Mouse (Mus musculus): ENCODE results near the gene Erp27. TPM values are rescaled to one million over a fixed set of nuclear protein-coding genes. Genes with fewer than 3 reads are reported as not detected.

Erp27 gene
- total and polyA plus RNA-seq, 3 experiments, result 0.39 TPM; not detected in 2

DNA sequence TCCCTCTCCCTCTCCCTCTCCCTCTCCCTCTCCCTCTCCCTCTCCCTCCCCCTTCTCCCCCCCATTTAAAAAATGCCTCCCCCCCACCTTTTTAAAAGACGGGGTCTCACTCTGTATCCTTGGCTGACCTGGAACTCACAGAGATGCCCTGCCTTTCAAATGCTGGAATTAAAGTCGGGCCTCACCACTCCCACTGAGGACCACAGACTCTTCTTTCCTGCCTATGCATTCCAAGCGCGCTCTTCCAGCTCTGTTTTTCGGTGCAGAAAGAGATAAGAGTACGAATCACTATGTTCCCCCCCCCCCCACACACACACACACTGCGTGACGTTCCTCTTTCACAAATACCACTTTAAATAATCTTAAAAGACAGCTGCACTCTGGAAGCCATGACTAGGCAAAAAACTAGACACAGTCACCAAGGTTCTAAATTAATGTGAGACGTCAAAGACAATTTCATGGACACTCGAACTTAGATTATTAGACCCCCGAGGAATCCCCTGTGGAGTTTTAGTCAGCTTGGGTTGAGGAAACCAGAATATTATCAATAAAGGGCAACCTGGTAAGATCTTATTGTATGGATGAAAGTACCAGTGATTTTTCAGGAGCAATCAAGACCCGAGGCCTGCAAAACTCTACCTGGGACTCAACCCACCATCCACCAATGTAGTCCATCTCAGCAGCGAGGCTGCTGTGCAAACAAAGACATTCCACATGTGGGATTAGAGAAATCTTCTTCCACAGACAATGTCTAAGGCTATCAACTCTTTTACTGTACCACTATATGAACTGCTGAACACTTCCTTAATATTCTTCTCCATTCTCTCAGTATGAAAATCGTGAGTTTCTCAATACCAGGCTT is 17.6 kb upstream of the Erp27 start:
- Histone ChIP-seq H3K9ac (ENCODE audit: control insufficient read depth, low read depth, low read length, poor library complexity, severe bottlenecking) (peak overlapping the region; percentile 86), H3K27ac (ENCODE audit: control insufficient read depth, low read depth, low read length) (peak overlapping the region; percentile 99), H3K9me3 (replicated peaks; ENCODE audit: insufficient read depth, low read length) (no peaks in the 10 kb centered on the region), H3K27me3 (ENCODE audit: control insufficient read depth in 1 of 2, insufficient read depth in 2 of 2, low read length in 2 of 2) (no peaks in the 10 kb centered on the region), H3K4me1 (ENCODE audit: control insufficient read depth in 1 of 2, insufficient read depth in 2 of 2, low read length in 2 of 2) (peaks cover 19 to 45% of the 10 kb centered on the region in 2 experiments), H3K36me3 (ENCODE audit: control insufficient read depth in 1 of 2, insufficient read depth in 2 of 2, low read length in 2 of 2) (peaks cover 0 to 57% of the 10 kb centered on the region in 2 experiments; a peak in 2 of 4 replicates), H3K4me3 (ENCODE audit: control insufficient read depth in 1 of 2, insufficient read depth in 1 of 2, low read depth in 2 of 2, low read length in 2 of 2) (peak overlapping the region; percentile 61 to 64), H3K79me2 (ENCODE audit: control insufficient read depth, insufficient read depth, low read length, poor library complexity) (peaks cover 30% of the 10 kb centered on the region)
- peak; percentile 79 for DNase-seq (ENCODE audit: low read depth, low spot score)
- no peak for TF ChIP-seq ZNF384 (IDR thresholded peaks at IDR 0.05; ENCODE audit: low read depth, low read length)
- no peak for TF ChIP-seq POLR2AphosphoS5 (IDR thresholded peaks at IDR 0.05; ENCODE audit: borderline replicate concordance, low read depth, low read length)
- TF ChIP-seq RAD21 (IDR thresholded peaks at IDR 0.05; ENCODE audit: low read depth, low read length), result no peak
- peak; percentile 35; the same call in 1 of the 2 replicates for TF ChIP-seq BHLHE40 (IDR thresholded peaks at IDR 0.05; ENCODE audit: borderline replicate concordance, low read depth, low read length)
- TF ChIP-seq UBTF (IDR thresholded peaks at IDR 0.05; ENCODE audit: borderline replicate concordance, insufficient read depth, low read depth, low read length), result no peak
- TF ChIP-seq MYC (IDR thresholded peaks at IDR 0.05; ENCODE audit: low read depth, low read length), result 0 out of 2 replicates have a peak, but pooled peaks have one; percentile 15
- TF ChIP-seq CHD1 (IDR thresholded peaks at IDR 0.05; ENCODE audit: low read depth, low read length), result no peak
- no peak for TF ChIP-seq NRF1 (IDR thresholded peaks at IDR 0.05; ENCODE audit: insufficient read depth, low read depth, low read length, poor library complexity, severe bottlenecking)
- 0 out of 2 replicates have a peak, but pooled peaks have one; percentile 6 for TF ChIP-seq ELF1 (IDR thresholded peaks at IDR 0.05; ENCODE audit: low read depth, low read length)
- TF ChIP-seq GATA1 (IDR thresholded peaks at IDR 0.05; ENCODE audit: low read depth, low read length), result peak; percentile 45; the same call in 1 of the 2 replicates
- TF ChIP-seq MXI1 (IDR thresholded peaks at IDR 0.05; ENCODE audit: low read depth, low read length), result peak; percentile 30; the same call in 1 of the 2 replicates
- no peak for TF ChIP-seq USF2 (IDR thresholded peaks at IDR 0.05; ENCODE audit: borderline replicate concordance in 1 of 2, insufficient read depth in 1 of 2, low read depth in 1 of 2, low read length in 2 of 2)
- no peak for TF ChIP-seq USF1 (IDR thresholded peaks at IDR 0.05; ENCODE audit: low read depth, low read length)
- TF ChIP-seq GABPA (IDR thresholded peaks at IDR 0.05; ENCODE audit: low read depth, low read length), result peak; percentile 85
- peak; percentile 60 for TF ChIP-seq TCF12 (IDR thresholded peaks at IDR 0.05; ENCODE audit: low read depth, low read length)
- TF ChIP-seq SMC3 (IDR thresholded peaks at IDR 0.05; ENCODE audit: low read depth, low read length), result no peak
- TF ChIP-seq POLR2A (IDR thresholded peaks at IDR 0.05; ENCODE audit: control insufficient read depth in 1 of 2, insufficient read depth in 1 of 2, low read depth in 1 of 2, low read length in 2 of 2, poor library complexity in 1 of 2), result no peak; a peak in 1 of 4 replicates
- peak; percentile 50; the same call in 1 of the 2 replicates for TF ChIP-seq MAX (IDR thresholded peaks at IDR 0.05; ENCODE audit: low read length)
- TF ChIP-seq CHD2 (IDR thresholded peaks at IDR 0.05; ENCODE audit: low read length), result no peak
- no peak for TF ChIP-seq ZC3H11A (IDR thresholded peaks at IDR 0.05; ENCODE audit: low read depth, low read length)
- TF ChIP-seq CTCF (IDR thresholded peaks at IDR 0.05 in 2 of 3, conservative IDR thresholded peaks at IDR 0.05 in 1 of 3; ENCODE audit: control insufficient read depth in 1 of 3, insufficient read depth in 1 of 3, low read depth in 2 of 3, low read length in 3 of 3, poor library complexity in 1 of 3, severe bottlenecking in 1 of 3), result no peak
- 0 out of 2 replicates have a peak, but pooled peaks have one; percentile 58 for TF ChIP-seq MAFK (IDR thresholded peaks at IDR 0.05; ENCODE audit: borderline replicate concordance, low read depth, low read length)
- TF ChIP-seq RCOR1 (IDR thresholded peaks at IDR 0.05; ENCODE audit: low read depth, low read length), result peak; percentile 33; the same call in 1 of the 2 replicates
- TF ChIP-seq MAZ (IDR thresholded peaks at IDR 0.05; ENCODE audit: low read depth, low read length), result no peak
- TF ChIP-seq EP300 (IDR thresholded peaks at IDR 0.05; ENCODE audit: low read depth in 1 of 2, low read length in 2 of 2), result peak; percentile 63 to 66
- TF ChIP-seq NELFE (IDR thresholded peaks at IDR 0.05; ENCODE audit: low read depth, low read length), result no peak; the same call in 1 of the 2 replicates
- TF ChIP-seq ZKSCAN1 (IDR thresholded peaks at IDR 0.05; ENCODE audit: low read depth, low read length), result no peak
- no peak for TF ChIP-seq POLR2AphosphoS2 (IDR thresholded peaks at IDR 0.05; ENCODE audit: low read length)
- 0 out of 2 replicates have a peak, but pooled peaks have one; percentile 22 for TF ChIP-seq MYB (IDR thresholded peaks at IDR 0.05; ENCODE audit: low read depth, low read length)
- no peak for TF ChIP-seq HCFC1 (IDR thresholded peaks at IDR 0.05; ENCODE audit: low read depth, low read length)
- no peak for TF ChIP-seq KAT2A (conservative IDR thresholded peaks at IDR 0.05; ENCODE audit: low read depth, low read length)
- peak; percentile 84 for TF ChIP-seq ETS1 (IDR thresholded peaks at IDR 0.05; ENCODE audit: low read depth, low read length)
- 0 out of 2 replicates have a peak, but pooled peaks have one; percentile 39 for TF ChIP-seq JUND (IDR thresholded peaks at IDR 0.05; ENCODE audit: low read depth, low read length)
- TF ChIP-seq ZMIZ1 (IDR thresholded peaks at IDR 0.05; ENCODE audit: low read depth, low read length), result no peak
- no peak for TF ChIP-seq TBP (IDR thresholded peaks at IDR 0.05; ENCODE audit: low read depth, low read length)
